Mouse (Mus musculus) lung, postnatal 0 days (tissue): ENCODE data around the gene Gm20388.

ENCODE experiments used
- CTCF ChIP-seq: IDR thresholded peaks from 2 replicates; pipeline ENCODE4 v1.5.1; 2016; ENCODE audit warnings: antibody characterized with exemption, mild to moderate bottlenecking
- EP300 ChIP-seq: IDR thresholded peaks from 2 replicates; pipeline ENCODE4 v1.6.1; 2016; ENCODE audit warnings: antibody characterized with exemption, mild to moderate bottlenecking, control low read depth

- no peak for TF ChIP-seq CTCF
- no peak for TF ChIP-seq EP300
These were observed 825.8 kb downstream of the Gm20388 start for GRCm38 (mm10) chr8:120736486-120736885.
